In the genomic region with DNA sequence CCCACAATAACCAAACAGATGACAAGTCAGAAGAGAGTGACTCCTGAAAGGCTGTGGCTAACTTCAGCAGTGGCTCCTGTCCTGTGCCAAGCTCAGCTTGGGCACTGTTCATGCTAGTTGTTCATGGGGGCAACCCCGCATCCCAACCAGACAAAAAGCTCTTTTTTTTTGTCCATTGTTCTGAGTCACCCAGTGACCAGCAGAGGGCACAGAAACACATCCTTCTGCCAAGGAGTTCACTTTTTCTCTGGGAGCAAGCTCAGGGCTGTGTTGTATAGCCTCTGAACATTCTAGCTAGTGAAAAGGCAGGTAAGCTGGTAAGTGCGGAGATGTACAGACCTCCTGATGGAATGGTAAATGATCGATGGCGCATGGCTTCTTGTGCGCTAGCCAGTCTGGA, we compare ENCODE assay signal across 8 mouse cellular contexts.
A peak's percentile ranks its signal among the peaks of the same experiment; 100 is the strongest.
DNase-seq lines count a peak whose midpoint lies in the region; ATAC-seq and TF ChIP-seq lines count a peak whose summit lies in the region.

No protein-coding gene starts in this region.

- 81% methylated on average over 5 of the region's 5 CpGs for WGBS in hindbrain, embryonic 11.5 days
- 85% methylated on average over 5 of the region's 5 CpGs for WGBS in hindbrain, embryonic 10.5 days
- 80% methylated on average over 5 of the region's 5 CpGs for WGBS in hindbrain, embryonic 16.5 days
- 84% methylated on average over 5 of the region's 5 CpGs for WGBS in forebrain, embryonic 16.5 days
- 80% methylated on average over 5 of the region's 5 CpGs for WGBS in forebrain, embryonic 15.5 days

- no peaks in the 10 kb centered on the region for H3K9me3 ChIP-seq in hindbrain, embryonic 11.5 days (ENCODE audit: control insufficient read depth, low read length)
- H3K9me3 ChIP-seq in hindbrain, embryonic 10.5 days: no peaks in the 10 kb centered on the region
- no peaks in the 10 kb centered on the region for H3K9me3 ChIP-seq in CH12.LX (replicated peaks; ENCODE audit: low read length)
- no peaks in the 10 kb centered on the region for H3K9me3 ChIP-seq in hindbrain, embryonic 16.5 days (ENCODE audit: control insufficient read depth, low read length)
- no peaks in the 10 kb centered on the region for H3K9me3 ChIP-seq in forebrain, embryonic 16.5 days (ENCODE audit: control insufficient read depth, low read length)
- H3K9me3 ChIP-seq in forebrain, embryonic 15.5 days: no peaks in the 10 kb centered on the region

- no peak for ATAC-seq in hindbrain, embryonic 11.5 days (ENCODE audit: low FRiP score)
- 0 out of 2 replicates have a peak, but pooled peaks have one; percentile 55 for ATAC-seq in hindbrain, embryonic 16.5 days
- ATAC-seq in forebrain, embryonic 16.5 days: no peak
- ATAC-seq in forebrain, embryonic 15.5 days (replicated peaks): no peak

- no peak overlapping the region for H3K4me3 ChIP-seq in hindbrain, embryonic 11.5 days (ENCODE audit: low read depth, low read length)
- H3K4me3 ChIP-seq in hindbrain, embryonic 10.5 days: no peak overlapping the region
- H3K4me3 ChIP-seq in CH12.LX (replicated peaks in 1 of 3; ENCODE audit: low read depth in 2 of 3, low read length in 2 of 3, poor library complexity in 1 of 3): no peak overlapping the region
- H3K4me3 ChIP-seq in hindbrain, embryonic 16.5 days (ENCODE audit: low read length): no peak overlapping the region
- H3K4me3 ChIP-seq in forebrain, embryonic 16.5 days (replicated peaks; ENCODE audit: low read length): no peak overlapping the region
- H3K4me3 ChIP-seq in forebrain, embryonic 15.5 days: no peak overlapping the region

- no peak for TF ChIP-seq POLR2A in CH12.LX (IDR thresholded peaks at IDR 0.05; ENCODE audit: low read depth, low read length)

- in situ Hi-C loops in CH12.LX (cut with MboI; ENCODE audit: low pct_ligation_motif_present, low pct_unique_long_range_greater_than_20kb, low sequenced_read_pairs): loop anchor here (5.0 to 25.0 kb wide), 2 partner anchors 385 to 650 kb away; partner anchors contain the start of gene Papln

- no peaks in the 10 kb centered on the region for H3K4me1 ChIP-seq in hindbrain, embryonic 11.5 days (replicated peaks; ENCODE audit: control insufficient read depth, insufficient read depth, low read length)
- peaks cover 21% of the 10 kb centered on the region for H3K4me1 ChIP-seq in hindbrain, embryonic 10.5 days (replicated peaks)
- no peaks in the 10 kb centered on the region for H3K4me1 ChIP-seq in CH12.LX (ENCODE audit: control insufficient read depth in 1 of 2, insufficient read depth in 2 of 2)
- peaks cover 8% of the 10 kb centered on the region for H3K4me1 ChIP-seq in hindbrain, embryonic 16.5 days (ENCODE audit: control insufficient read depth, insufficient read depth, low read depth, low read length)
- H3K4me1 ChIP-seq in forebrain, embryonic 16.5 days (replicated peaks; ENCODE audit: control insufficient read depth, insufficient read depth, low read length): peaks cover 23% of the 10 kb centered on the region
- H3K4me1 ChIP-seq in forebrain, embryonic 15.5 days: peaks cover 27% of the 10 kb centered on the region

- TF ChIP-seq EP300 in CH12.LX (IDR thresholded peaks at IDR 0.05; ENCODE audit: low read length): no peak

- no peak overlapping the region for H3K4me2 ChIP-seq in hindbrain, embryonic 11.5 days (replicated peaks; ENCODE audit: low read depth, low read length)
- H3K4me2 ChIP-seq in CH12.LX (ENCODE audit: insufficient read depth, low read depth, poor library complexity, severe bottlenecking): no peak overlapping the region
- H3K4me2 ChIP-seq in hindbrain, embryonic 16.5 days (ENCODE audit: low read length): no peak overlapping the region
- H3K4me2 ChIP-seq in forebrain, embryonic 16.5 days (ENCODE audit: low read length): no peak overlapping the region
- H3K4me2 ChIP-seq in forebrain, embryonic 15.5 days (replicated peaks): no peak overlapping the region

- H3K36me3 ChIP-seq in hindbrain, embryonic 11.5 days (ENCODE audit: control insufficient read depth, insufficient read depth, low read length): no peaks in the 10 kb centered on the region
- no peaks in the 10 kb centered on the region for H3K36me3 ChIP-seq in hindbrain, embryonic 10.5 days
- H3K36me3 ChIP-seq in CH12.LX (replicated peaks in 1 of 2; ENCODE audit: control insufficient read depth in 1 of 2, insufficient read depth in 1 of 2, low read length in 1 of 2): no peaks in the 10 kb centered on the region
- H3K36me3 ChIP-seq in hindbrain, embryonic 16.5 days (ENCODE audit: control insufficient read depth, insufficient read depth, low read length): no peaks in the 10 kb centered on the region
- H3K36me3 ChIP-seq in forebrain, embryonic 16.5 days (ENCODE audit: control insufficient read depth, insufficient read depth): no peaks in the 10 kb centered on the region
- no peaks in the 10 kb centered on the region for H3K36me3 ChIP-seq in forebrain, embryonic 15.5 days

- H3K79me2 ChIP-seq in CH12.LX (replicated peaks; ENCODE audit: control insufficient read depth, extremely low read depth, insufficient read depth, poor library complexity, severe bottlenecking): no peaks in the 10 kb centered on the region

- TF ChIP-seq RAD21 in CH12.LX (IDR thresholded peaks at IDR 0.05; ENCODE audit: low read depth, low read length): peak; percentile 29

- no peak overlapping the region for H3K9ac ChIP-seq in hindbrain, embryonic 11.5 days (ENCODE audit: low read depth, low read length)
- no peak overlapping the region for H3K9ac ChIP-seq in CH12.LX (ENCODE audit: insufficient read depth, low read depth)
- H3K9ac ChIP-seq in hindbrain, embryonic 16.5 days (ENCODE audit: low read depth, low read length): no peak overlapping the region
- H3K9ac ChIP-seq in forebrain, embryonic 16.5 days (replicated peaks; ENCODE audit: low read depth, low read length): no peak overlapping the region
- no peak overlapping the region for H3K9ac ChIP-seq in forebrain, embryonic 15.5 days (replicated peaks)

- DNase-seq in hindbrain, embryonic 11.5 days (ENCODE audit: low spot score): peak; percentile 30
- DNase-seq in hindbrain, embryonic 10.5 days (ENCODE audit: low spot score): no peak
- no peak for DNase-seq in CH12.LX (ENCODE audit: extremely low read depth)
- DNase-seq in cerebellum, adult 18-20 months: peak; percentile 70 to 73
- no peak for DNase-seq in right cerebral cortex, adult 18-20 months

- no peak overlapping the region for H3K27ac ChIP-seq in hindbrain, embryonic 11.5 days (ENCODE audit: low read depth, low read length)
- H3K27ac ChIP-seq in hindbrain, embryonic 10.5 days: no peak overlapping the region
- no peak overlapping the region for H3K27ac ChIP-seq in CH12.LX (ENCODE audit: insufficient read depth, low read depth)
- H3K27ac ChIP-seq in hindbrain, embryonic 16.5 days (ENCODE audit: low read depth, low read length): no peak overlapping the region
- no peak overlapping the region for H3K27ac ChIP-seq in forebrain, embryonic 16.5 days (ENCODE audit: low read length)
- no peak overlapping the region for H3K27ac ChIP-seq in forebrain, embryonic 15.5 days (replicated peaks)

- dilution Hi-C loops in CH12.LX (cut with MboI; ENCODE audit: extremely low pct_ligation_motif_present, extremely low pct_unique_long_range_greater_than_20kb, low sequenced_read_pairs): no loop called here

- H3K27me3 ChIP-seq in hindbrain, embryonic 11.5 days (ENCODE audit: control insufficient read depth, insufficient read depth, low read length): no peaks in the 10 kb centered on the region
- no peaks in the 10 kb centered on the region for H3K27me3 ChIP-seq in hindbrain, embryonic 10.5 days (ENCODE audit: insufficient read depth, poor library complexity, severe bottlenecking)
- no peaks in the 10 kb centered on the region for H3K27me3 ChIP-seq in CH12.LX (replicated peaks)
- no peaks in the 10 kb centered on the region for H3K27me3 ChIP-seq in hindbrain, embryonic 16.5 days (replicated peaks; ENCODE audit: control insufficient read depth, insufficient read depth, low read length)
- no peaks in the 10 kb centered on the region for H3K27me3 ChIP-seq in forebrain, embryonic 16.5 days (replicated peaks; ENCODE audit: control insufficient read depth, insufficient read depth, low read length)
- no peaks in the 10 kb centered on the region for H3K27me3 ChIP-seq in forebrain, embryonic 15.5 days

- peak in 1 of 2 experiments; percentile 47; a peak in 2 of 4 replicates for TF ChIP-seq CTCF in CH12.LX (conservative IDR thresholded peaks at IDR 0.05 in 1 of 2, IDR thresholded peaks at IDR 0.05 in 1 of 2; ENCODE audit: low read depth in 2 of 2, low read length in 2 of 2)

TF ChIP-seq in CH12.LX, 34 proteins besides CTCF, POLR2A, EP300 and RAD21:
- TF ChIP-seq E2F4 (IDR thresholded peaks at IDR 0.05; ENCODE audit: insufficient replicate concordance, low read depth, low read length): no peak
- TF ChIP-seq SMC3 (IDR thresholded peaks at IDR 0.05; ENCODE audit: low read depth, low read length): peak; percentile 43
- no peak for TF ChIP-seq IRF4 (IDR thresholded peaks at IDR 0.05; ENCODE audit: low read depth, low read length)
- no peak for TF ChIP-seq MYC (IDR thresholded peaks at IDR 0.05; ENCODE audit: low read depth, low read length)
- TF ChIP-seq ELF1 (IDR thresholded peaks at IDR 0.05; ENCODE audit: low read depth, low read length): no peak

Comparison
In these comparisons a context has a peak if more than half of its experiments do, and no peak if none do; other contexts are left out.
1. DNase-seq: peak in hindbrain, embryonic 11.5 days (single experiment) and cerebellum, adult 18-20 months (2 of 2); none in hindbrain, embryonic 10.5 days (single experiment), CH12.LX (single experiment) and right cerebral cortex, adult 18-20 months (single experiment).